Mouse (Mus musculus) adrenal gland, adult 8-10 months (tissue): ENCODE data around the gene Cdh18. TPM values are rescaled to one million over a fixed set of nuclear protein-coding genes. Genes with fewer than 3 reads are reported as not detected.
A peak's percentile ranks its signal among the peaks of the same experiment; 100 is the strongest.
"Not testable (repeated sequence)": the region's sequence is repeated elsewhere in the genome, so short reads cannot be mapped to it uniquely, and the experiment has no call there.

Experiments
- DNase-seq: peaks from one replicate; pipeline ENCODE4 v3.0.0; 2022
- total RNA-seq, 4 experiments: library from RNA; stranded (reverse); gene quantifications; 2 replicates each; pipeline ENCODE4 v1.2.4; 2022

Cdh18 gene
- total RNA-seq, 4 experiments from 2014 or later: 2.2 to 5.0 (median 3.8) TPM

DNA sequence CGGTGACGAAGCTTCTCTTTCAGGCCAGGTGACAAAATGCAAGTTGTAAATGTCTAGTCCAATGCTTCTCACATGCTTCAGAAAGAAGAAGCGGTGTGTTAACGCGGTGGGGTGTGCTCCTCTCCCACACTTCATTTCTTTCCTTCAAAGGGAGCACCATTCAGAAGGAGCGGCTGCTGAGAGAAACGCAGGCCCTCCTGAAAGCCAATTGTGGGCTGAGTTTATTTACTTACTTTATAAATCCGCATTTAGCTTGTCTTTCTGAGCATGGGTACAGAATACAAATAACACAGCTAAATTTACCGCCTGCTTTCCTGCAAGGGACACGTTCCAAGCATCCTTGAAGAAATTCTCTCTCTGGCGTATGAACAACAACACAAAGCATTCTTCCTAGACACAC, 420.6 kb downstream of the Cdh18 start:
- no peak for DNase-seq

DNA sequence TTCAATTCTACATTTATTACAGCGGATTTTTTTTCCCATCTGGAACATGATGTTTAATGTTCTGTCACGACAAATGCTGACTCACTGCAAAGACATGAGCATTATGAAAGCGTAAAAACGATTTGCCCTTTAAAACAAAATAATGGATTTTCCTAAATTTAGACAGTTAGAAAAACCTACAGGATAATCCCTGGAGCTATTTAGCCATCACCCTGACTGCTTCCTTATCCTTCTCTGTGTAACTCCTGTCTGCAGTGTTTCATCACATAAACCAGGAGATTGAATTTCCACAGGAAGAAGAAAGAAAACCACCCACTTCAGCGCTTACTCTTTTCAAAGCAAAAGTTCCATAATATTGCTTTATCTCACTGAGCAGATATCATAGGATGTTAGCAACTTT, 431.3 kb downstream of the Cdh18 start:
- no peak for DNase-seq

DNA sequence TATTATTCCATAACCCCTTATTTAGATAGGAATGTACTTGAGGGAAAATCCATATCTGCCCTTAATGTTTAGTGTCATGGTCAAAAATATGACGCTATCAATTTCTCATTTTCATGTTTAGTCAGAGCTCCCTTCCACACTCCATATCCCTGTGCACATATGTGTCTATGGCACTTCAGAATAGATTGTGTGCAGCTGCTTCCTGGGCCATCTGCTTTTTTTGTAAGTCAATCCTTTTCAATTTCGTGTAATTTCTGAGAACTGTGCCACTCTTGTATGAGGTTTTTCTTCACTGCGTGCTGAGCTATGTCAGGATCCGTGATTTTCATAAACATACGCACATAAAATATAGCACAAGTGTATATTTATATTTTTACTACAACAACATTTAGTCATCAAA, 435.8 kb downstream of the Cdh18 start:
- DNase-seq: no peak

DNA sequence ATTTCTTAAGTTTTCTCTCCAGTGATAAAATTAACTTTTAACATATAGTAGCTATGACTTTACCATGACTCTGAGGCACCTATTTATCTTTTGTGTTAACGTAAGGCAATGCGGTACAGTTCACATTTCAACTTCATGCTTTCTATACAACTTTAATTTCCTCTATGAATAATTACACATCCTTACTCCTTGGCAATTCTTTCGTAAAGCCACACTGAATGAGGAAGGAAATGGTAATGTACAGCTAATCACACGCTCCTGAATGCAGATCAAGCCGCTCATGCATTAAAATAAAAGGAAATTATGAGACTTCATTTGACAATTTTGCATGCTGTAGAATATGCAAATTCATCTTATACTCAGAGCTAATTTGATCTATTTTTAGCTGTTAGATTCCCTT, 467.9 kb downstream of the Cdh18 start:
- no peak for DNase-seq

DNA sequence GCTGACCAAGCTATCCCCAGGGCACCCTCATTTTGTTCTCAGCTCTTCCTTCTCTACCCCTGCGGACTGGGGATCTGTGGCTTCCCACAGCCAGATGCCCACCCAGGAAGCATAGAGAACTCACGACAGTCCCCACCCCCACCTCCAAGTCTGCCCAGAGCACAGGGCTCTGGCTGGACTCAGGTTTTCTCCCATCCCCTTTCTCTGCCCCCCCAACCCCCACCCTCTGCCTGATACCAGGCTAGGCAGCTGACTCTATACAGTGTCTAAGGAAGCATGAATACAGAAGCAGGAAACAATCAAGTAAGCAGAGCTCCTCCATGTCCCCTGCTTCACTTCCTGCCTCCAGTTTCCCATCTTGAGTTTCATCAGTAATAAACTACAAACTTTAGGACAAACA, 472.3 kb downstream of the Cdh18 start:
- DNase-seq: no peak

DNA sequence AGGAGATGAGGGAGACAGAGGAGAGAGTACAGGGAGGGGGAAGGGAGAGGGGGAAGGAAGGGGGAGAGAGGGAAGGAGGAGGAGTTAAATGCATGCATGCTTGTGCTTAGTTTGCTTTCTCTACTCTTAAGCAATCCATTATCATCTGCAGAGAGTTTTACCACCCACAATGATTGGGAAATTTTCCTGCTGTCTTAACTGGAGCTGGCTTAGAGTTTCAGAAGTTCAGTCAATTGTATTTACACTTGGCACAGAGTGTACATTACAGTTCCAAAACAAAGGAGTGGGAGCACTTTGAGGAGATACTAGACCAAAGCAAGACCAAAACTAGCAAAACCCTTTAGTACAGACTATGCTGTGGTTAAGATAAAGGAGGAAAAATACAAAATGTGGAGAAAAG, 473.8 kb downstream of the Cdh18 start:
- no peak for DNase-seq

DNA sequence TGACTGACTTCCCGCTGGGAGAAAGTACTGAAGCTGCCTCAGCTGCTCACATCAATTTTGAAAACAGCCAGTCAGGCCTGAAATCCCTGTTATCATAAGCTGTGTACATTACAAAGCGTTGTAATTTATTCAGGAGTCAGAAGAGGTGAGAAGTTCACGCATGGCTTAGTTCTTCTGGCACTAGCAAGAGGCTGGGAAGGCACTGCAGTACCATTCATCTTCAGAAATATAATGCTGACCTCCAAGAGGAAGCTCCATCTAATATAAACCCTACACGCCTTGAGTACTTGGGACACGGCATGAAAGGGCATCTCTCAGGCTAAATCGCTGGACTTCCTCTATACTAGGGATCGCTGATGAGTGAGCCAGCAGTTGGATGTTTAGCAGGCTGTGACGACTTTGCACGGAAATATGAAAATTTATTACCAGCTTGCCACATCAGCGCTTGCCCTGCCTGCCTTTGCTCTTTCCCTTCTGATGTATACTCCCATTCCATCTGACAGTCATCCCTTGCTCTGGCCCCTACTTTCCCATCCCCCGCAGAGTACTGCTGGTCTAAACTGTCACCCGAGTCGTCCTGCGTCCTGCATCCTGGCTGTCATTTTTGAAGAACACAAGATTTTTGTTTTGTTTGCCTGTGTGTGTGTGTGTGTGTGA, 486.9 kb downstream of the Cdh18 start:
- DNase-seq: no peak

DNA sequence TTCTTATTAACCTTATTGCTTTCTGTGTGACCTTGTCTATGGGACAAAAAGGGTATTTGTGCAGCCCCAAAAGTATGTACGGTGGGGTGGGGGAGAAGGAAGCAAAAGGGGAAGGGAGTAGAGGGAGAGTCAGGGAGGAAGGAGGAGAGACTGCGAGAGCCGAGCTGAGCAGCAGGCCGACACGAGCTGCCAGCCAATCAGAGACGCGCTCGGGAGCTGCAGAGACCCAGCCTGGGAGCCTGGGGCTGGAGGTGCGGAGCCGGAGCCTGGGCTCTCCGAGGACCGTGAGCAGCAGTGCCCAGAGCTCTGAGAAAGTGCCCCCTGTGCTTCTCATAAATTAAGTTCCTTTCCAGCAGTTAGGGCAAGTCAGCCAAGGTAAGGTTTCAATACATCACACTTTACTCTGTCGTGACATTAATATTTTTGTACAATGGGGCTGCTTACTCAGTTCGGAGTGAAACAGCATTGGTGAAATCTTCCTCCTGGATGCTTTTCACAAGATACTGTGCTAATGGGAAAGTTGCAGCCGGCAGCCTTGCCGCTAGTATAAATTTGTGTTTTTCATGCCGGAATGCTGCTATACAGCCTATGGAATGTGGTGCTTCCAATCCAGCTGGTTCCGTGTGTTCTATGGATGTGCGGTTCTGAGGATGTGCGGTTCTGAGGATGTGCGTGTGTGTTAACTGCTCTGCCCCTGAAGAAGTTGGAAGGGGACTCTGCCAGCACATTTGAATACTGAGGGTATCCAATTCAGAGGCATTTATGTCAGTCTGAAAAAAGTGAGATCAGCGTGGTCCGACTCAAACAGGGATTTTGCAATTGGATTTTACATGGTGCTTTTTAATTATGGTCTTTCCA, 487.6 kb downstream of the Cdh18 start:
- DNase-seq: peak; percentile 7

DNA sequence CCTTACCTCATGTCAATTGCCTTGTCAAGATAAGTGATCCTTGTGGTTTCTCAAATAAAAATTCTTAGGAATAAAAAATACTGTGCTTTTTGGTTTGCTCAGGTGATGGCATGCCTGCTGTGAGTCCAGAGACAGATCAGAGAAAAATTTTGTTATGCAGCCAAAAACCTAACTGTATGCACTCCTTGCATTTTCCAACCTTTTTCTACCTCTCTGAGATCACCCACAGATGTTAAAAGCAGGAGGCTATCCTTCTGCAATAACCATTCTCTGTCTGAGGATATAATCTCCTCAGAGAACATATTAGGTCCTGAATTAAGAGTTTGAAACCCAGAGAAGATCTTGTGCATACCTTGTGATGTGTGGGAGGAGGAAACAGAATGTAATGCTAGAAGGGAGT, 488.7 kb downstream of the Cdh18 start:
- no peak for DNase-seq

DNA sequence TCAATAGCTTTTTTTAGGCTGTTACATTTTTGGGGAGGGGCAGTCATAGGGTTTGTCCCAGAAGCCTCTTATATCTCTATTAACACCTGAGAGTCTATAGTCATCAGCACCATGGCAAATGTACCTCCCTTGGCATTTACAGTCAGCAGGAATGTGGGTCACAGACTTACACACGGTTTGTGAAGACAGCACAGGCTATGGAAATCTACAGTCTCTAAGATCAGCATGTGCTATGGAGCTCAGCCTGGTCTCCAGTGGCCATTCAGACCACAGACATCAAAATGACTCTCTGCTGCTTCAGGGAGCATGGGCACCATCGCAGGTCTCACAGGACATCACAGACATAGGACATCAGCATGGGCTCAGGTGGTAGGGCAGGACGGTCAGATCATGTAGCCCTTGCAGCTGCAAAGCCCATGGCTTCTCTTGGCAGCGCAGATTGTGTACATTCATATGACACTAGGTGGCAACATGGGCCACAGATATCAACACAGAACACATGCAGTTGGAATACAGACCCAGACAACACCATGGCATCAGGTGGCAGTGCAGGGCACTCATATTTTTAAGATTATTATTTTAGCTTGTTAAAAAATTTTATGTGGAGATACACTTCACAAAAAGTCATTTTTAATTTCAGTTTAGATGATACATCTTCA, 497.4 kb downstream of the Cdh18 start:
- no peak for DNase-seq

DNA sequence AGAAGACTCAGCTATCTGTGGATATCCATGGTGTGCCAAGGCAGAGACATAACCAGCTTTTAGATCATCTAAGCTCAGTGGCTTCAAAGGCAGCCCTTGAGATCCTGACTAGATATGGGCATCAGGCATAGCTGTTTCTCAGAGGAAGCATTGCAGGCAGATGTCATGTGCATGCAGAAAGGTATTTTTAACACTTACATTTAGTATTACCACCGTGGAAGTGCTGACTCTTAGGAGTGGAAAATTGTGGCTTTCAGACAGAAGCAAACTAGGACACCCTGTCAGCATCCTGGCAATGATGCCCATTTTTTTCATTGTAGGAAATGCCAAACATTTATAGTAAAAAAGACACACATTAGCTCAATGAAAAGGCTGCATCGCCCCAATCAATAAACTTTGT, 503.2 kb downstream of the Cdh18 start:
- no peak for DNase-seq

DNA sequence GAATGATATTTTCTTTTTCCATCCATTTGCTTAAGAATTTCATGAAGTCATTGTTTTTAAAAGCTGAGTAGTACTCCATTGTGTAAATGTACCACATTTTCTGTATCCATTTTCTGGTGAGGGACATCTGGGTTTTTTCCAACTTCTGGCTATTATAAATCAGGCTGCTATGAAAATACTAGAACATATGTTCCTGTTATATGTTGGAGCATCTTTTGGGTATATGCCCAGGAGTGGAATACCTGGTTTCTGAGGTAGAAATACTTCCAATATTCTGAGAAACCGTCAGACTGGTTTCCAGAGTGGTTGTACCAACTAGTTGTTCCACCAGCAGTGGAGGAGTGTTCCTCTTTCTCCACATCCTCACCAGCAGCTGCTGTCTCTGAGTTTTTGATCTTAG, 536.5 kb downstream of the Cdh18 start:
- not testable (repeated sequence) for DNase-seq

DNA sequence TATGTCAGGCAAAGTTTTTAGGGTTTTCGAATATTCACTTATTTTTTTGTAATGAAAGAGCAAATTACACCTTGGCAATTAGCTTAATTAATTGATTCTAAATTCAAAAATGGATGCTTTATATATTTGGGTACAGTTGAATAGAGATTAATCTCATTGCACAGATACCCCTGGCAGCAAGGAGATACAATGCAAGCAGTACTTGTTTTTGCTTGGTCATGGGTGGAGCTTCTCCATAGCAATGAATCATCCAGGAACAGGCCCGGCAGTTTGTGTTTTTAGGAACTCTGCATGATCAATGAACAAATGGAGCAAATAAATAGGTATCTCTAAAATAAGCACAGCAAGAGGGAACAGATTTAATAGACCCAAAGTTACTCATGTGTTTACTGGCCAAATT, 538.7 kb downstream of the Cdh18 start:
- no peak for DNase-seq

DNA sequence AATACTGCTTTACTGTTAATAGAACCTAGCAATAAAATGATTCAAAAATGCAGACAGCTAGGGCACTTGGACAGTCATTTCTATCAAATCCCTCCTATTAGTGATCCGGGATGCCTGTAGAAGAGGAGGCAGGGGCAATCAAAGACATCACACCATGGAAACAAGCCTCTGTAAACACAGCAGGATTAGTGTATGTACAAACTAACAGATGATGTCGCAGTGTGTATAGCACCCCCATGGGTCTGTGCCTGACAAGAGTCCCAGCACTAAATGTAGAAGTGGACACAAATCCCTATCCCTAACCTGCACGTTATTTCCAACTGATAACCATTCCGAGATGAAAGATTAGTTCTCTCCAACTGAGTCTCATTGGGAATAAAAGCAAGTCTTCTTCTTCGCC, 547.8 kb downstream of the Cdh18 start:
- no peak for DNase-seq

DNA sequence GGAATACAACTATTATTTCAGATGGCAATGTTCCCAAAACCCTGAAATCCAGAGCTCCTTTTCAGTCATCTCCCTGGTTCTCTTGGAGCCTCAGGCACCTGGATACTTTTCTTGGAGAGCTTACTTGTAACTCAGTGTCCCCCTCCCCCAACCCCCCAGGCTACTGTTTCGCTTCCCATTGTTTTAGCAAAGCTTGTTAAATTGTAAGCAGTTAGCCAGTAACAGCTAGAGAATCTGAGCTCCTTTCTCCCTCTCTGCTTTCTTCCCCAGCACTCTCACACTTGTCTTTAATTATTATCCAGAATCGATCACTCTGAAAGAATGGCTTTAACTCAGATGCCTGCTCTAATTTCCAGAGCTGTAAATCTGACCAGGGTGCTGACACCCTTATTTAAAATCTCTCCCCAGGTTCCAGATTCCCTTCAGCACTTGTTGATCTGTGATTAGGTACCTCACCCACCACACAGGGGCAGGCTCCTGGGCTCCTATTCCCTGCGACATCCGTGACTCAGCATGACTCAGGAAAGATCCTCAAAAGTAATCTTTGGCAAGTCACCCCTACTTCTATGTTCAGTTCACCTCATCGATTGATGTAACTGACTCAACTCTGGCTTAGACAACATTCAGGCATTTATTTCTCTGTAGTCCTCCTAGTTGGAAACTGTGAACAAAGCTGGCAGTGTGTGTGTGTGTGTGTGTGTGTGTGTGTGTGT, 556.0 kb downstream of the Cdh18 start:
- DNase-seq: no peak

DNA sequence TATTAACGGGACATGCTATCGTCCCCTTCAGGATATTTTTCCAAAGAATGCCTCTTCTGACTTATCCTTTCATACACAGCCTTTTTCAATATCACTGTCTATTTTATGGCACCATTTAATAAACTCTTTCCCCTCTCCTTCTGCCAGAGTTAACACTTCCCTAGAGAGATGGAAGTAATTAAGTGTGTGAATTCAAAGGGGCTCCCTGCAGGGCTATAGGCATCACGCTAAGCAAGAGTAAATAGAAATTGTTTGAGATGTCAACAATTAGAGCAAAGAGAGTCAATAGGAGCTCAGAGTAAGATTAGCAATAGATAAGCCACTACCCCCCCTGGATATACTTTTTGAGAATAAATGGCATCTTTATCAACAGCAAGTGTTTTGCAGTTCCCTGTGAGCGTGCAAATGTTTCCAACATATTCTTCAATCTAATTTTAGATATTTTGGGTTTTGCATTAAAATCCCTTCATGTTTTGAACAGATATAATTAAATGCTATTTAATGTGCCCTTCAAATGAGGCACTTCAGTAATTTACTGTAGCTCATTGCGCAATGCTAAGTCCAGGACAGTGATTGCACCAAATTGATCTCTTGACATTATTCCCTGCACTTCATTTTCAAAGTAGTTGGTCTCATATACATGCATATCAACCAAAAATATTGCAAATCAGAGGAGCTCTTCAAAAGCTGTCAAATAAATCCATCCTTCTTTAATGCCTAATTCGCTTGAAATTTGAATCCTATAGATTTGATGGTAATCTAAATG, 586.3 kb downstream of the Cdh18 start:
- no peak for DNase-seq

DNA sequence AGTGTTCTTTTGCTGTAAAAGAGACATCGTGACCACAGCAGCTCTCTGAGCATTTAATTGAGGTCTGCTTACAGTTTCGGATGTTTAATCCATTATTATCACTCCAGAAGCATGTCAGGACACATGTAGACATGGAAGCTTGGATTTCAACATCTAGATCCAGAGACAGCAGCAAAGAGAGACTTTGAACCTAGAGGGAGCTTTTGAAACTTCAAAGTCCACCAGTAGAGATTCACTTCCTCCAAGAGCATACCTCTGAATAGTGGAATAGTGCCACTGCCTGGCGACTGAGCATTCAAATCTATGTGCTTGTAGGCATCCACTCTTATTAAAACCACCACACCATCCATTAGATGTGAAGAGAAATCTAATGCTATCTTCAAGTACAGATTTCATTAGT, 588.1 kb downstream of the Cdh18 start:
- DNase-seq: no peak

DNA sequence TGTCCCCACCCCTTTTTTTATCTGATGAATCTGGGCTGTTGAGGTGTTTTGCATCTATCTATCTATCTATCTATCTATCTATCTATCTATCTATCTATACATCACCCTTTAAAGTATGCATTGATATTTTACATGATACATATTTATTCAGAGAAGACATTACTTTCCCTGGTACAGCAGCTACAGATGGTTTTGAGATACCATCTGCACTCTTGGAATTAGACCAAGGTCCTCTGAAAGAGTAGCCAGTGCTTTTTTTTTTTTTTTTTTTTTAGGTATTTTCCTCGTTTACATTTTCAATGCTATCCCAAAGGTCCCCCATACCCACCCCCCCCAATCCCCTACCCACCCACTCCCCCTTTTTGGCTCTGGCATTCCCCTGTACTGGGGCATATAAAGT, 594.1 kb downstream of the Cdh18 start:
- DNase-seq: not testable (repeated sequence)

DNA sequence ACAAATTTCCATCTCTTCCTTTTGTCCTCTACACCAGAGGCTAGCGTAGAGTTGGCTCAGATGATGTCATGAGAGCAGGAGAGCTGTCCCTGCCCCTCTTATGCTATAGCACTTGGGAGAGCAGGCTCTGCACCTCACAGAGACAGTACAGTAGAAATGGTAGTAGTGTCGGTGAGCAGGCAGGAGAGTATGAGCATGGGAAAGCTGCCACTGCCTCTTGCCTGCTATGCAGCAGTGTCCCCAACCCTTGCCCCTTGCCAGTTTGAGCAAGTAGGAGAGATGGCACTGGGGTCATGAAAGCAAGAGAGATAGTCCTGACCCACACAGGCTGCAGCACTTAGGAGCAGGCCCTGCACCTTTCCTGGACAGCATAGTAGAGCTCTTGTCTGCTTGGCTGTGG, 607.1 kb downstream of the Cdh18 start:
- DNase-seq: no peak

DNA sequence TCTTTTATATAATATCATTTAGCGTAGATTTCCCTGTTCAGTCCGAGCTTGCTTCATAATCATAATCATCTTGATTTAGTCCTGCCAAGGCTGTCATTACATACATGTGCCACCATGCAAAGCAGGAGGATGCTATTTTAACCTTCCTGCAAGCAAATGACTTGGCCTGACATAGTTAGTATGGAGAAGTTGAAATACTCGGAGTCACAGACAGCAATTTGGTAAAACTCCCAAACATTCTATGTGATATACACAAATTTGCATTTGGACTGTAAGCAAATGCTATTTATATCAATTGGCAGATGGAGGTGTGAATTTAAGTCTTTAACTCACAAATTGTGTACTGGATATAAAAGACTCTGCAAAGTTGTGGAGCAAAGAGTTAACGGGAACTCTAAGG, 616.0 kb downstream of the Cdh18 start:
- DNase-seq: no peak

DNA sequence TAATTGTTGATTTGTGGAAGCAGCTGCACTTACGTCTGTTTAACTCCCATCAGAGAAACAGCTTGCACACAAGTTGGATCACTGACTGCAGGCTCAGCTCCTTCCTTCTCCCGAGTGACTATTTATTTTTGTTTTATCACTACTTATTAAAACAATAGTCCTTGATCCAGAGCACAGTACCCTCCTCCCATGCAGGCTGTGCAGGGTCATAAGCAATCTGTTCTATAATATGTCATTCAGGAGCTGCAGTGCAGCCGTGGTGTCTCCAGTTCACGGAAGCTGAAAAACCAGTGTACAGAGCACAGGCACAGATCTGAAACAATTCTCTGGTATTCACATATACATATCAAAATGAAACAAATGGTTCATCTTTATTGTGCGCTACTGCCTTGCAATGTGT, 625.8 kb downstream of the Cdh18 start:
- no peak for DNase-seq

DNA sequence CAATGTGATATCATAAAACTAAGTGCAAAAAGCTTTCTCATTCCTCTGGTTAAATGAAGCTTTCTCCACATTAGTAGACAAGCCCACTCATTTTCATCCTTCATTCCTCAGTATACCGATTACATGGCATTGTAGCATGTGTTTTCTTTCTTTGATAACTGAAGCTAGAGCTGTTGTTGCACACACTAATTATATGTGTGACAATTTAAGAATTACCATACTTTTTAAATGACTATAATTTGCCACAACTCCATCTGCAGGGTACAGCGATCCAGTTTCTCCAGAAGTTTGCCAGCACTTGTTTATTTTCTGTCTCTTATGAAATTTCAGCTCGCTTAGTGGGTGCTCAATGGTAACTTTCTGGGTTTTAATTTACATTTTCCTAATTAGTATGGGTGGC, 663.2 kb downstream of the Cdh18 start:
- no peak for DNase-seq
